Mouse (Mus musculus) lung, adult 2 months (tissue): Measurements from ENCODE around the gene Mpped2.

Experiments
- CTCF ChIP-seq: fragments of 200-500 bp; IDR thresholded peaks from 2 replicates; pipeline ENCODE4 v1.5.1; 2011; ENCODE audit warnings: mild to moderate bottlenecking, low read length, control low read depth; ENCODE audit not compliant: insufficient read depth
- POLR2A ChIP-seq: fragments of 200-500 bp; IDR thresholded peaks from 2 replicates; pipeline ENCODE4 v1.6.1; 2011; ENCODE audit warnings: low read depth, mild to moderate bottlenecking, control low read depth, low read length, borderline replicate concordance; ENCODE audit errors: extremely low read depth

GRCm38 (mm10) chr2:106846511-106846910, 153.4 kb downstream of the Mpped2 start:
- no peak for TF ChIP-seq POLR2A
- no peak for TF ChIP-seq CTCF
